Mouse (Mus musculus): Measurements from ENCODE around the gene Cars. TPM values are rescaled to one million over a fixed set of nuclear protein-coding genes. Genes with fewer than 3 reads are reported as not detected.
"Not testable (repeated sequence)": the region's sequence is repeated elsewhere in the genome, so short reads cannot be mapped to it uniquely, and the experiment has no call there.

The Cars gene
- polyA plus RNA-seq, 1 experiment from 2014 or later, result 57.8 TPM

GRCm38 (mm10) chr7:143565648-143566039 lies 34.2 kb downstream of the Cars start:
- H3K4me3 ChIP-seq, result no peak overlapping the region
- no peak overlapping the region for H3K4me2 ChIP-seq
- H3K27me3 ChIP-seq, result no peaks in the 10 kb centered on the region
- no peak overlapping the region for H3K9ac ChIP-seq
- H3K9me3 ChIP-seq, result no peaks in the 10 kb centered on the region
- 91% methylated on average over 3 of the region's 3 CpGs for WGBS
- no peak for ATAC-seq (ENCODE audit: low FRiP score)
- no peak overlapping the region for H3K27ac ChIP-seq
- H3K4me1 ChIP-seq (replicated peaks), result no peaks in the 10 kb centered on the region
- H3K36me3 ChIP-seq, result peaks cover 96% of the 10 kb centered on the region

DNA sequence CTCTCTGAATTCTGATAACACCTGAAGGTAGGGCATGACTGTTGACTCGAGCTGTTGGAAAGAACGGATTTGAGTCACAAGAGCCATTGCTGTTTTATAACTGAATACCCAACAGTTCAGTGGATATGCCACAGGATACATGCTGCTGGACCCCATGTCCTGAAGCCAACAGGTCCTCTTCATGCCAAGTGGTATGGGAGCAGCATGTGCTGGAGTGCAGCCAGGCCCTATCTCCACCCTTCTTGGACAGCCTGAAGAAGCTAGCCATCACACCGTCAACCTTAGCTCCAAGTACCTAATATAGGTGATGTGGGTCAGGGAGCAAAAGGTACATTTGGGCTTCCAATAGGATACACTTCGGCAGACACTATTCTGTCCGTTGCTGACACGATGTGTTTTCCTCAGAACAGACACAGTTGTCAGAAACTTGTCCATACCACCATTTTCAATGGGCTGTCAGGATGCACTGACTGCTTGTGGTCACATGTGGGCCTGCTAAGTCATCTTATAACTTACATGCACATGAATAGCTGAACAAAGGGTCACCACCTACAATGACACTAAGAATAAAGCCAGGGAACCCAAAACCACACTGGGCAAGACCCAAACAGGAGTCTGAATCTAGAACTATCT lies 34.8 kb downstream of the Cars start:
- Histone ChIP-seq H3K4me3 (no peak overlapping the region), H3K4me1 (replicated peaks) (no peaks in the 10 kb centered on the region), H3K4me2 (no peak overlapping the region), H3K9me3 (no peaks in the 10 kb centered on the region), H3K36me3 (peaks cover 96% of the 10 kb centered on the region), H3K9ac (no peak overlapping the region), H3K27ac (no peak overlapping the region), H3K27me3 (no peaks in the 10 kb centered on the region)
- ATAC-seq (ENCODE audit: low FRiP score), result no peak
- 94% methylated on average over 6 of the region's 6 CpGs for WGBS

- Histone ChIP-seq H3K9ac (no peak overlapping the region), H3K27me3 (no peaks in the 10 kb centered on the region), H3K36me3 (peaks cover 96% of the 10 kb centered on the region), H3K4me3 (no peak overlapping the region), H3K9me3 (no peaks in the 10 kb centered on the region), H3K27ac (no peak overlapping the region), H3K4me2 (no peak overlapping the region), H3K4me1 (replicated peaks) (no peaks in the 10 kb centered on the region)
- WGBS, result 96% methylated on average over 5 of the region's 5 CpGs
- ATAC-seq (ENCODE audit: low FRiP score), result no peak
Observed at GRCm38 (mm10) chr7:143563787-143564186, 36.1 kb downstream of the Cars start.

DNA sequence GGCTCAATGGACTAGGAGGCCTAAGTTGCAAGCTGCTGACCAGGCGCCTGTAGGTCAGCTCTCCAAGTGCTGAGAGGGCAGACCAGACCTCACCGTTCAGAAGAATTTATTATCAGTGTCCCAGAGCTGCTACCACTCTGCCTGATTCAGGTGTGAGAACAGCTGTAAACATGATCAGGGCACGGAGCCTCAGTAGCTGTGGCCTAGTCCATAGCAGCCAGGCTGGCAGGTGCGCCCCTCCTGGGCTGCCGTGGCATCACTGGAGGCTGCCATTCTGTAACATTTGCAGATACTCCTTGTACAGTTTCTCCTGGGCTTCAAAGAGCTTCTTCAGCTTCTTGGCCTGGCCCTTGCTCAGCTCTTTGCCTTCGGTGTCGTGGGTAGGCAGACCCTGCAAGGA lies 42.3 kb downstream of the Cars start:
- Histone ChIP-seq H3K9ac (peak overlapping the region; percentile 25; the same call in 1 of the 2 replicates), H3K4me1 (replicated peaks) (peaks cover 4% of the 10 kb centered on the region), H3K4me2 (no peak overlapping the region), H3K9me3 (no peaks in the 10 kb centered on the region), H3K27me3 (no peaks in the 10 kb centered on the region), H3K27ac (peak overlapping the region; percentile 58), H3K36me3 (peaks cover 90% of the 10 kb centered on the region), H3K4me3 (no peak overlapping the region)
- ATAC-seq (ENCODE audit: low FRiP score), result no peak
- WGBS, result 88% methylated on average over 7 of the region's 7 CpGs

- Histone ChIP-seq H3K4me3 (no peak overlapping the region), H3K27me3 (no peaks in the 10 kb centered on the region), H3K9ac (0 out of 2 replicates have a peak overlapping the region, but pooled peaks have one; percentile 25), H3K36me3 (peaks cover 86% of the 10 kb centered on the region), H3K4me1 (replicated peaks) (peaks cover 4% of the 10 kb centered on the region), H3K27ac (peak overlapping the region; percentile 58), H3K9me3 (no peaks in the 10 kb centered on the region), H3K4me2 (no peak overlapping the region)
- ATAC-seq (ENCODE audit: low FRiP score), result peak; percentile 71; the same call in 1 of the 2 replicates
- WGBS, result 68% methylated on average over 8 of the region's 8 CpGs
Observed at GRCm38 (mm10) chr7:143556964-143557610, 42.8 kb downstream of the Cars start.

DNA sequence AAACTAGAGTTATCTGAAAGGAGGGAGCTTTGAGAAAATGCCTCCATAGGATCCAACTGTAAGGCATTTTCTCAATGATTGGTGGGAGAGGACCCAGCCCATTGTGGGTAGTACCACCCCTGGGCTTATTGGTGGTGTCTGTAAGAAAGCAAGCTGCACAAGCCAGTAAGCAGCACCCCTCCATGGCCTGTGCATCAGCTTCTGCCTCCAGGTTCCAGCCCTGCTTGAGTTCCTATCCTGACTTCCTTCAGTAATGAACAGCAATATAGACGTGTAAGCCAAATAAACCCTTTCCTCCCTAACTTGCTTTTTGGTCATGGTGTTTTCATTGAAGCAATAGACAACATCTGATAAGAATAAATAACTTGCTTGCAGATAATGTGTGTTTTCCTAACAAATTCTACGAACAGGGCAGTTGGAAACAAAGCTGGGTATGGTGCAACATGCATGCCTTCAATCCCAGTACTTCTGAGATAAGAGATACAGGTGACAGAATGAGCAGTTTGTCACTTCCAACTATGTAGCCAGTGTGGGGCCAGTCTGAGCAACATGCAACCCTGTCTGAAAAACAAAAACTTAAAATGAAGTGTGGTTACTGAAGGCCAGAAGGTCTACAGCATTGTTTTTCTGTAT lies 50.2 kb downstream of the Cars start:
- H3K4me2 ChIP-seq, result peak overlapping the region; percentile 72
- H3K27me3 ChIP-seq, result no peaks in the 10 kb centered on the region
- peak; percentile 30 for ATAC-seq (ENCODE audit: low FRiP score)
- WGBS, result 35% methylated on average over 2 of the region's 2 CpGs
- peaks cover 16% of the 10 kb centered on the region for H3K36me3 ChIP-seq
- H3K27ac ChIP-seq, result peak overlapping the region; percentile 87
- H3K4me1 ChIP-seq (replicated peaks), result peaks cover 39% of the 10 kb centered on the region
- no peaks in the 10 kb centered on the region for H3K9me3 ChIP-seq
- H3K4me3 ChIP-seq, result peak overlapping the region; percentile 97
- peak overlapping the region; percentile 77 for H3K9ac ChIP-seq

DNA sequence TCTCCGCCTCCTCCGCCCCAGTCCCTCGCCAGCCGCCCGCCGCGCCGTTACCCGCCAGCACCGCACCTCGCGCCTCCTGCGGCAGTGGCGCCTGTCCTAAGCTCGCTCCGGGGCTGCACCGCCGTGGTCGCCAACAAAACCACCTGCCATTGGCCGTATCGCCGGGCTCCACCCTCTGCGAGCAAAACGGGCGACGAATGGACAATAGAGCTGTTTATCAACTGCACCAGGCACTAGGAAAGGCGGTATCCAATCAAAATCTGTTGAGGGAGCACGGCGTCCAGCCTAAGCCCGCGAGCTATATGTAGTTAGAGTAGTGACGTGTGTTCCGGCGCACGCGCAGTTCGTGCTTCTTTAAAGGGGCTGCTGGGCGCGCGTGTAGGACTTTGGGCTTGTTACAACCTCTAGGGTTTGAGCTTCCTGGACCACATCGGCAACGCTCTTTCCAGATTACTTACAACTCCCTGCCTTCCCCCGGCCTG lies 50.9 kb downstream of the Cars start, which contains the start of gene Nap1l4:
TSS of gene Nap1l4 (minus strand) at position 131 of the 482 bp plus-strand sequence.
- Histone ChIP-seq H3K4me1 (replicated peaks) (peaks cover 39% of the 10 kb centered on the region), H3K27me3 (no peaks in the 10 kb centered on the region), H3K4me2 (peak within 1 kb of the TSS; percentile 72), H3K36me3 (peaks cover 9% of the 10 kb centered on the region), H3K9ac (peak within 1 kb of the TSS; percentile 94), H3K27ac (peak within 1 kb of the TSS; percentile 93), H3K4me3 (peak within 1 kb of the TSS; percentile 97), H3K9me3 (no peaks in the 10 kb centered on the region)
- peak; percentile 99 for ATAC-seq (ENCODE audit: low FRiP score)
- WGBS, result under 1% methylated on average over 39 of the region's 43 CpGs

GRCm38 (mm10) chr7:143548231-143548961 lies 51.5 kb downstream of the Cars start:
- Histone ChIP-seq H3K4me3 (peak overlapping the region; percentile 97), H3K27ac (peak overlapping the region; percentile 93), H3K27me3 (no peaks in the 10 kb centered on the region), H3K9me3 (no peaks in the 10 kb centered on the region), H3K36me3 (peaks cover 7% of the 10 kb centered on the region; the same call in 1 of the 2 replicates), H3K4me2 (peak overlapping the region; percentile 71), H3K4me1 (replicated peaks) (peaks cover 45% of the 10 kb centered on the region), H3K9ac (peak overlapping the region; percentile 94)
- under 1% methylated on average over 40 of the region's 63 CpGs for WGBS
- ATAC-seq (ENCODE audit: low FRiP score), result peak; percentile 78

- no peaks in the 10 kb centered on the region; the same call in 1 of the 2 replicates for H3K36me3 ChIP-seq
- H3K9me3 ChIP-seq, result no peaks in the 10 kb centered on the region
- 75% methylated on average over 2 of the region's 2 CpGs for WGBS
- H3K27ac ChIP-seq, result no peak overlapping the region
- ATAC-seq (ENCODE audit: low FRiP score), result no peak
- H3K9ac ChIP-seq, result peak overlapping the region; percentile 10; the same call in 1 of the 2 replicates
- H3K27me3 ChIP-seq, result no peaks in the 10 kb centered on the region
- H3K4me3 ChIP-seq, result no peak overlapping the region
- H3K4me1 ChIP-seq (replicated peaks), result peaks cover 56% of the 10 kb centered on the region
- 0 out of 2 replicates have a peak overlapping the region, but pooled peaks have one; percentile 11 for H3K4me2 ChIP-seq
Observed at GRCm38 (mm10) chr7:143546554-143546953, 53.3 kb downstream of the Cars start.

GRCm38 (mm10) chr7:143544368-143544767 lies 55.5 kb downstream of the Cars start:
- Histone ChIP-seq H3K9ac (no peak overlapping the region), H3K9me3 (no peaks in the 10 kb centered on the region), H3K27ac (no peak overlapping the region), H3K36me3 (peaks cover 4% of the 10 kb centered on the region; the same call in 1 of the 2 replicates), H3K4me3 (no peak overlapping the region), H3K4me2 (no peak overlapping the region), H3K4me1 (replicated peaks) (peaks cover 50% of the 10 kb centered on the region), H3K27me3 (no peaks in the 10 kb centered on the region)
- WGBS, result 93% methylated on average over 2 of the region's 2 CpGs
- no peak for ATAC-seq (ENCODE audit: low FRiP score)

DNA sequence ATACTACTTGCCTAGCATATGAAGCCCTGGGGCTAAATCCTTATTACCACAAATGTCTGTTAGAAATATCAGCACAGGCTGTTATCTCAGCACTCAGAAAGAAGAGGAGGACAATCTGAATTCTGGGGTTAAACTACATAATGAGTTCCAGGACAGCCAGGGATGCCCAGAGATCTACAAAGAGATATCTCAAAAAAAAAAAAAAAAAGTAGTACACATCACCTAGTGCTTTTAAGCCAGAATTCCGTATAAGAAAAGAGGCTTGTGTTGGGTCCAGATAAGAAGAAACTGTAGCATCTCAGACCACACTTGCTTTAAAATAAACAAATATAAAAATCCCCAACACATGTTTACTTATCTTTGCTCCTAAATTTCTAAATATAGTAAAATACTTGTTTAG lies 61.2 kb downstream of the Cars start:
- Histone ChIP-seq H3K27me3 (no peaks in the 10 kb centered on the region), H3K36me3 (peaks cover 59% of the 10 kb centered on the region), H3K4me3 (no peak overlapping the region), H3K4me2 (no peak overlapping the region), H3K9me3 (no peaks in the 10 kb centered on the region), H3K27ac (no peak overlapping the region), H3K4me1 (replicated peaks) (peaks cover 14% of the 10 kb centered on the region), H3K9ac (no peak overlapping the region)
- 87% methylated on average over 1 of the region's 1 CpGs for WGBS
- ATAC-seq (ENCODE audit: low FRiP score), result no peak

DNA sequence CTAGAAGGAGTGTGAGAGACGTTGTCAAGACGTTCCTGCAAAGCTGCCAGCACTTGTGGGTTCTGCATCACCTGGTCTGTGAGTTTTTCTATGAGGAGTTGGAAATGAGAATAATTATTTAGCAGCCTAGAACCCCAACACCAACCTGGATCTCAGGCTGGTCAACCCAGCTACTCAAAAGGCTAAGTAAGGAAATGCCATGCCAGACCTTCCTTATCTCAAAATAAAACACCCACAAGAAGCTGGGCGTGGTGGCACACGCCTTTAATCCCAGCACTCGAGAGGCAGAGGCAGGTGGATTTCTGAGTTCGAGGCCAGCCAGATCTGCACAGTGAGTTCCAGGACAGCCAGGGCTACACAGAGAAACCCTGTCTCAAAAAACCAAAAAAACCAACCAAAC lies 61.7 kb downstream of the Cars start:
- H3K9me3 ChIP-seq; H3K27ac ChIP-seq; H3K9ac ChIP-seq; ATAC-seq (ENCODE audit: low FRiP score); H3K4me3 ChIP-seq; H3K27me3 ChIP-seq; H3K4me1 ChIP-seq (replicated peaks); H3K4me2 ChIP-seq: not testable (repeated sequence)
- peaks cover 63% of the 10 kb centered on the region for H3K36me3 ChIP-seq
- 95% methylated on average over 6 of the region's 6 CpGs for WGBS

All from hindbrain, embryonic 13.5 days (tissue).